Mouse (Mus musculus) neural tube, embryonic 12.5 days (tissue): ENCODE data around the gene 5830473C10Rik. TPM values are rescaled to one million over a fixed set of nuclear protein-coding genes. Genes with fewer than 3 reads are reported as not detected.

Experiments
- ATAC-seq: fragments of 200-750 bp; cut with Nextera tagmentation; 2 replicates; pipeline ENCODE4 v1.8.0; 2017; ENCODE audit warnings: low read depth, mild to moderate bottlenecking, moderate TSS enrichment, moderate library complexity; ENCODE audit not compliant: low FRiP score
- H3K27ac ChIP-seq: fragments of 300-500 bp; sonication (generic); 2 replicates; pipeline ENCODE4 v1.5.1; 2016
- H3K27me3 ChIP-seq: fragments of 300-500 bp; sonication (generic); replicated peaks from 2 replicates; pipeline ENCODE4 v1.6.1; 2016; ENCODE audit warnings: mild to moderate bottlenecking
- H3K36me3 ChIP-seq: fragments of 300-500 bp; sonication (generic); 2 replicates; pipeline ENCODE4 v1.6.1; 2016; ENCODE audit warnings: mild to moderate bottlenecking
- H3K4me1 ChIP-seq: fragments of 300-500 bp; sonication (generic); 2 replicates; pipeline ENCODE4 v1.6.1; 2016
- H3K4me2 ChIP-seq: fragments of 300-500 bp; sonication (generic); replicated peaks from 2 replicates; pipeline ENCODE4 v1.6.1; 2016; ENCODE audit warnings: mild to moderate bottlenecking
- H3K4me3 ChIP-seq: fragments of 300-500 bp; sonication (generic); 2 replicates; pipeline ENCODE4 v1.5.1; 2016
- H3K9ac ChIP-seq: fragments of 300-500 bp; sonication (generic); 2 replicates; pipeline ENCODE4 v1.6.1; 2016; ENCODE audit warnings: mild to moderate bottlenecking
- H3K9me3 ChIP-seq: fragments of 300-500 bp; sonication (generic); 2 replicates; pipeline ENCODE4 v1.6.1; 2016; ENCODE audit warnings: mild to moderate bottlenecking
- WGBS: fragments of 180-500 bp; shearing (Covaris S2); methylation state at CpG from one replicate; pipeline ENCODE4 v1.1.7; 2016; 5-methylcytosine and 5-hydroxymethylcytosine counted together
- polyA plus RNA-seq: library from polyadenylated mRNA; unstranded; fragments of >200 nt; fragmentation: Nextera tagmentation; extraction: Ambion mirVana; gene quantifications from 2 replicates; pipeline ENCODE4 v1.2.1, GENCODE M21; 2016

5830473C10Rik gene
- polyA plus RNA-seq, 1 experiment from 2014 or later = not detected

DNA sequence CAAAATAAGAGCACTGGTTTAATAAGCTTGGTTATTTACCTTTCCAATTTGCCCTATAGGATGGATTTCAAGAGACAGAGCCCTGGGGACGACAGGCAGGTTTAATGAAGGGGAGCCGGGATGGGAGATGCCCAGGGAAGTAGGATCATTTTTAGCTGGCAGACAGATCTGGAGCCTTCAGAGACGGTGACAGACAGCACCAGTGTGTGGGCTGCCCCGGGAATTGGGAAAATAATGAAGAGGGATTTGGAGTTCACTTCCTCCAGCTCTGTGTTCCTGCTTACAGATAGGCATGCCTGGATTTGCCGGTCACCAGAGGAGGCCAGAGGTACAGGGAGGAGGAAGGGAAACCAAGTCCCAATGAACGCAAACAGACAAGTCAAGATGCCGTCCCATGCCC, 74.0 kb downstream of the 5830473C10Rik start:
- 89% methylated on average over 7 of the region's 7 CpGs for WGBS
- Histone ChIP-seq H3K27me3 (no peaks in the 10 kb centered on the region), H3K4me1 (no peaks in the 10 kb centered on the region), H3K9me3 (no peaks in the 10 kb centered on the region), H3K9ac (no peak overlapping the region), H3K4me3 (no peak overlapping the region), H3K27ac (no peak overlapping the region), H3K36me3 (no peaks in the 10 kb centered on the region), H3K4me2 (no peak overlapping the region)
- ATAC-seq = no peak

GRCm38 (mm10) chr5:90640286-90641217, 79.6 kb downstream of the 5830473C10Rik start, which contains the start of gene Rassf6:
Gene Rassf6, minus strand, starts transcription at chr5:90640657.
- peaks cover 8% of the 10 kb centered on the region for H3K4me1 ChIP-seq
- H3K4me2 ChIP-seq = peak within 1 kb of the TSS; percentile 73
- 12% methylated on average over 26 of the region's 26 CpGs for WGBS

DNA sequence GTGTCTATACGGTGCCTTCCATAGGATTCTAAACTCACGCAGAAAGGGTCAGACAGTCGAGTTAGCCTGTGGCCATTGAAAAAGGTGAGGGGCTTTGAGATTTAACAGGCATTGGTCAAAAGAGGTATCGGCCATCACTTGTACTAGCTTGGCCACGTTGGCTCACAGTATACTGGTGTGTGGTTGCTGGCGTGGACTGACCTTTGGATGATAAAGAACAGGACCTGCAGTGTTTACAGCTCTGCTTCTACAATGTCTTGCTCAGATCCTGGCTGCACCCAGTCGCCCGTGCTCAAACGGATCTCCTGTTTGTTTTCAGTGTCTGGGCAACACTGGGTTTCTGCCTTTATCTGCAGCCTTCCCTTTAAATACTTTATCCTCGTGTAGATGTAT, 80.3 kb downstream of the 5830473C10Rik start:
- Histone ChIP-seq H3K4me3 (no peak overlapping the region), H3K9me3 (no peaks in the 10 kb centered on the region), H3K27ac (no peak overlapping the region), H3K9ac (no peak overlapping the region), H3K4me1 (peaks cover 8% of the 10 kb centered on the region), H3K36me3 (no peaks in the 10 kb centered on the region), H3K27me3 (0 out of 2 replicates have a peak, but pooled peaks cover 3% of the 10 kb centered on the region), H3K4me2 (no peak overlapping the region)
- 77% methylated on average over 10 of the region's 10 CpGs for WGBS
- no peak for ATAC-seq

More at GRCm38 (mm10) chr5:90640286-90641217, 79.6 kb downstream of the 5830473C10Rik start, which contains the start of gene Rassf6:
- Histone ChIP-seq H3K36me3 (no peaks in the 10 kb centered on the region), H3K27ac (no peak within 1 kb of the TSS), H3K4me3 (peak within 1 kb of the TSS; percentile 34), H3K9ac (0 out of 2 replicates have a peak within 1 kb of the TSS, but pooled peaks have one; percentile 33), H3K9me3 (no peaks in the 10 kb centered on the region), H3K27me3 (0 out of 2 replicates have a peak, but pooled peaks cover 3% of the 10 kb centered on the region)
- peak; percentile 71; the same call in 1 of the 2 replicates for ATAC-seq

DNA sequence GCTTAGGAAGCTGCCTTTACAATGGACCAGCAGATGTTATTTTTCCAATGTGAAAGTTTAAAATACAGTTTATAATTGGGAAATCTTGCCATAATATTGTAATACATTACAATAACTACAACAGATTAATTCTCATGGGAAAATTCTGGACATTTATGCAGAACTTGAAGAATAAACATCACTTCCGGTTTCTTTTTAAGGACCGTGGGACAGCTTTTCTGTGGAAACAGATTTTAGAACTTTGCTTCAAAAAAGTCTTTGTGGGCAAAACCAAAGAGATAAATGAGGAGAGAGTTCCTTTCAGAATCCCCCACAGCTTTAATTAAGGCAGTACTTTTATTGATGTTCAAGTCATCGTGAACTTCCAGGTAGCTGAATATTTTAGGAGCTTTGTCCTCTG, 84.7 kb downstream of the 5830473C10Rik start:
- no peak for ATAC-seq
- H3K27me3 ChIP-seq = 0 out of 2 replicates have a peak, but pooled peaks cover 3% of the 10 kb centered on the region
- 70% methylated on average over 3 of the region's 3 CpGs for WGBS
- H3K4me2 ChIP-seq = no peak overlapping the region
- H3K9me3 ChIP-seq = no peaks in the 10 kb centered on the region
- H3K4me1 ChIP-seq = peaks cover under 1% of the 10 kb centered on the region
- no peaks in the 10 kb centered on the region for H3K36me3 ChIP-seq
- H3K9ac ChIP-seq = no peak overlapping the region
- H3K27ac ChIP-seq = no peak overlapping the region
- no peak overlapping the region for H3K4me3 ChIP-seq

DNA sequence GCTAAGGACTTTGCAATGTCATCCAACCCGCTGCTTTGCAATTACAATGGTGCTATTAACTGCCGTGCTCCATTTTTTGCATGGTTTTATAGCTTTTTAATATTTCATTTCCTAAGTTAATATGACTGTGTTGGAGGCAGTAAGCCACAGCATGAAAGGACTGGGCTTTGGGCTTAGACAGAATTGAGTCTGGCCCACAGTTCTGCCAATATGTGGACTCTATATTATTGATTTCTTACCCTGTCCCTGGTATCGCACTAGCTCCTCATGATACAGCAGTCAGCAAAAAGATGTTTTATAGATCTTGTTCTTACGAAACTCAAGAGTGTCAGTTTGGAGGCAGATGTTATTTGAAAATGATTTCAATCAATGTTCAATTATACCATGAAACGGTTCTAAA, 85.5 kb downstream of the 5830473C10Rik start:
- H3K9me3 ChIP-seq = no peaks in the 10 kb centered on the region
- no peaks in the 10 kb centered on the region for H3K4me1 ChIP-seq
- no peak for ATAC-seq
- H3K9ac ChIP-seq = no peak overlapping the region
- H3K27ac ChIP-seq = no peak overlapping the region
- H3K27me3 ChIP-seq = no peaks in the 10 kb centered on the region
- WGBS = 86% methylated on average over 5 of the region's 5 CpGs
- no peaks in the 10 kb centered on the region for H3K36me3 ChIP-seq
- H3K4me3 ChIP-seq = no peak overlapping the region
- H3K4me2 ChIP-seq = no peak overlapping the region

Other genes starting within 250 kb of the 5830473C10Rik start
- 29.7 and 30.5 TPM in 2 replicates for gene Ankrd17, start 194.5 kb upstream of the 5830473C10Rik start, polyA plus RNA-seq
- 6.4 and 6.5 TPM in 2 replicates for gene Gm9958, start 193.9 kb upstream of the 5830473C10Rik start, polyA plus RNA-seq
- 0.81 and 1.4 TPM in 2 replicates for gene Alb, start 100.2 kb upstream of the 5830473C10Rik start, polyA plus RNA-seq
- 2.6 and 5.0 TPM in 2 replicates for gene Afp, start 70.4 kb upstream of the 5830473C10Rik start, polyA plus RNA-seq
- not detected in 2 replicates for gene Afm, start 42.2 kb upstream of the 5830473C10Rik start, polyA plus RNA-seq
- gene Rassf6, start 79.5 kb downstream of the 5830473C10Rik start, polyA plus RNA-seq = 0.27 TPM in 2 replicates
- gene Cxcl5, start 198.3 kb downstream of the 5830473C10Rik start, polyA plus RNA-seq = 0.10 TPM in 1 of 2 replicates, not detected in the other
- 9.7 and 10.9 TPM in 2 replicates for gene Ppbp, start 207.4 kb downstream of the 5830473C10Rik start, polyA plus RNA-seq
- 55.1 and 62.3 TPM in 2 replicates for gene Pf4, start 211.3 kb downstream of the 5830473C10Rik start, polyA plus RNA-seq
- not detected in 2 replicates for gene Cxcl3, start 225.0 kb downstream of the 5830473C10Rik start, polyA plus RNA-seq
- gene Cxcl15, start 233.4 kb downstream of the 5830473C10Rik start, polyA plus RNA-seq = 0.11 TPM in 1 of 2 replicates, not detected in the other